Mouse (Mus musculus) lung, adult 2 months (tissue): ENCODE results near the gene Ak3.

Experiments
- CTCF ChIP-seq: fragments of 200-500 bp; IDR thresholded peaks from 2 replicates; pipeline ENCODE4 v1.5.1; 2011; ENCODE audit warnings: mild to moderate bottlenecking, low read length, control low read depth; ENCODE audit not compliant: insufficient read depth
- POLR2A ChIP-seq: fragments of 200-500 bp; IDR thresholded peaks from 2 replicates; pipeline ENCODE4 v1.6.1; 2011; ENCODE audit warnings: low read depth, mild to moderate bottlenecking, control low read depth, low read length, borderline replicate concordance; ENCODE audit errors: extremely low read depth

DNA sequence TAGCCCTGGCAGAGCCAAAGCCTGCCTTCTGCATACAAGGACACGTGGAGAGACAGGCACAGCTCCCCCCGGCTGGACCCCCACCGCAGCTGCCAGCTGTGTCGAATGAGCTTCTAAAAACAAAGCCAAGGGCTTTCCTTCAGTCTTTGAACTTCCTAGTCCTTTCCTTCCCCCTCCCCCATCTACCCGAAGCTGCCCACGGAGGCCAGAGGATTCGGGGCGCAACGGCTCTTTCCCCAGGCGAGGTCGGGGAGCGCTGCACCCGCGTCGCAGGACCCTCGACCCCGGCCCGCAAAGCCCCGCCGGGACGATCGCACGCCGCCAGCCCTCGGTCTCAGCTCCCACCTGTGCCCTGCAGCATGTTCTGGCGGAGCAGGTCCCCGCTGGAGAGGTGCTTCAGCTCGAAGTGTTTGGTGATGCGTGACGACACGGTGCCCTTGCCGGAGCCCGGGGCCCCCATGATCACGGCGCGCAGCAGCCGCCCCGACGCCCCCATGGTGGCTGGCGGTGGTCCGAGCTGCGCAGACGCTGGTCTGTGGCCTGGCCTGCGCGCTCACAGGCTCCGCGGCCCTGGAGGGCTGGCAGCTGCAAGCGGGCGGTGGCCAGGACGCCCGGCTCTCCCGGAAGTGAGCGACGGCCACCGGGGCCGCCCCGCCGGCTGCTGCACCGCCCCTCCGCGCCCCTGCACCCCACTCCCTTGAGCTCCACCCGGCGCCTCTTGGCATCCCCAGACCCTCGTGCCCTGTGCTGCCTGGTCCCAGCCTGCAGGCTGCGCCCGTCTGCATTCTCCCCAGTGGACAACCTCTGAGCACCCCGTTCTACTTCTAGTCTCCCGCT, at the start of gene Ak3:
- TF ChIP-seq CTCF (peak; percentile 23; the same call in 1 of the 2 replicates), POLR2A (peak; percentile 60)
